Mouse (Mus musculus): Measurements from ENCODE around the gene Eppin.
A peak's percentile ranks its signal among the peaks of the same experiment; 100 is the strongest.

Gene Eppin

GRCm38 (mm10) chr2:164560106-164560505, 33.3 kb downstream of the Eppin start:
- DNase-seq (ENCODE audit: low read depth, low spot score), result no peak

- peak; percentile 41 for DNase-seq (ENCODE audit: low read depth, low spot score)
Measured at GRCm38 (mm10) chr2:164558991-164559645, 34.3 kb downstream of the Eppin start.

- DNase-seq (ENCODE audit: low read depth, low spot score), result no peak
Measured at GRCm38 (mm10) chr2:164558426-164558825, 35.0 kb downstream of the Eppin start.

GRCm38 (mm10) chr2:164551502-164551901, 41.9 kb downstream of the Eppin start:
- no peak for DNase-seq (ENCODE audit: low read depth, low spot score)

DNA sequence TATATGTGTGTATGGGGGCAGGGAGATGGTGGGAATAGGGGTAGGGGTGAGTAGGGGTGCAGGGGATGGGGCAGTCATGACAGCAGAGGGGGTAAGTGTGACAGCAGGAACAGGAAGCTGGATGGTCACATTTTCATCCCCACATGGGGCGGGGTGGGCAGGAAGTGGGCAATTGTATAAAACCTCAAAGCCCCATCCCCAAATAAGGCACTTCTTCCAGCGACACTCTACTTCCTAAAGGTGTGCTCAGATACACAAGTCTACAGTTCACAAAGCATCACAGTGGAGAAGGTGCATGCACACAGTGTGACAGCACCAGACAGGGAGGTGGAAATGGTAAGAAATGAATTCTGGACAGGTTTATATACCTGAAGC, 42.5 kb downstream of the Eppin start:
- peak; percentile 32 for DNase-seq (ENCODE audit: low read depth, low spot score)

GRCm38 (mm10) chr2:164549963-164550894, 43.2 kb downstream of the Eppin start:
- no peak for DNase-seq (ENCODE audit: low read depth, low spot score)

DNA sequence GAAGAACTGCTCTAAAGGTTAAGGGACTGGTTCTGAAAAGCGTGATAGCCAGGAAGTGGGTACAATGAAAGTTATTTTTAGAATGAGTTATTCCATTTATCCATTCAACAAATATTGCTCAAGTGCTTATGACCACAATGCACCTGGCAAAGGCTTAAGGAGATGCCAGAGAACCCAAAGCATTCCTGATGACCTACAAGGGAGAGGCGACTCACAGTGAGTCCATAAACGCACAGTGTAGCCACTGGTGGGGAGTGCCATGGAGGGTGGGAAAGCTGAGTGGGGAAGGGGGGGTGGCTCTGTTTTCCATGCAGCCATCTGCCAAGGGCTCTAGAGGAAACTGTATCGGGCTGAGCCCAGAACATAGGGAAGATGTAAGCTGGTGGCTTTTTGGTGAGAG, 44.1 kb downstream of the Eppin start:
- DNase-seq (ENCODE audit: low read depth, low spot score), result no peak

- DNase-seq (ENCODE audit: low read depth, low spot score), result peak; percentile 64
Measured at GRCm38 (mm10) chr2:164544454-164545097, 48.8 kb downstream of the Eppin start.

DNA sequence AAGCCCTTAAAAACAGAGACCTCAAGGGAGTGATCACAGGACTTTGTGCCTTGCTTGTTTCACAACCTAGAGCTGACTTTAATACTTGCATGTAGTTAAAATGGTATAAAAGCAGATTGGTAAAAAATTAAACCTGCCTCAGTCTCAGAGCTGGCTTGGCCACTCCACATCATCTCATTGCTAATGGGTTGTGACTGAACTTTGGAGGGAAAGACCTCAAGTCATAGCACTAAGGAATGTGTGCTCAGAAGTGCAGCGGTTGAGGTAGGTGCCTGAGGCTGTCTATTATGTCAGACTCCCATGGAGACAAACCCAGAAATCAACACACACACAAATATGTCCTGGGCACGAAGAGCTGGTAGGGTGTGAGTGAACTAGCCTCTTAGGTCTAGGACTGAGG, 49.6 kb downstream of the Eppin start:
- DNase-seq (ENCODE audit: low read depth, low spot score), result no peak

- no peak for DNase-seq (ENCODE audit: low read depth, low spot score)
Measured at GRCm38 (mm10) chr2:164542598-164542997, 50.8 kb downstream of the Eppin start.

DNA sequence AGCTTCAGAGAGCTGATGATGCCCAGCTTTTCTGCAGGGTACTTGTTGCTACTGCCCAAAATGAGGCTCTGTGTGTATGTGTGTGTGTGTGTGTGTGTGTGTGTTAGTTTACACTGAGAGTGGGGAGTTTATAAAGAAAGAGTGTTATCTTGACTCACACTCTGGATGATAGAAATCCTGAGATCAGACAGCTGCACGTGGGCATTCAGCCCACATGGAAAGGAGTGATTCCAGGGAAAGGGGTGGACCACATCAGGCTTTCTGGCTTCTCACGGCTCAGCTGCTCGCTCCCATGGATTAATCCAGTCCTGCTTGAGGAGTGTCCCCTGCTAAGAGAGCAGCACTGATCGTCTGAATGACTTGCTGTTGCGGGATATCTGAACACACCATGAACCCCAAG, 51.3 kb downstream of the Eppin start:
- no peak for DNase-seq (ENCODE audit: low read depth, low spot score)

DNA sequence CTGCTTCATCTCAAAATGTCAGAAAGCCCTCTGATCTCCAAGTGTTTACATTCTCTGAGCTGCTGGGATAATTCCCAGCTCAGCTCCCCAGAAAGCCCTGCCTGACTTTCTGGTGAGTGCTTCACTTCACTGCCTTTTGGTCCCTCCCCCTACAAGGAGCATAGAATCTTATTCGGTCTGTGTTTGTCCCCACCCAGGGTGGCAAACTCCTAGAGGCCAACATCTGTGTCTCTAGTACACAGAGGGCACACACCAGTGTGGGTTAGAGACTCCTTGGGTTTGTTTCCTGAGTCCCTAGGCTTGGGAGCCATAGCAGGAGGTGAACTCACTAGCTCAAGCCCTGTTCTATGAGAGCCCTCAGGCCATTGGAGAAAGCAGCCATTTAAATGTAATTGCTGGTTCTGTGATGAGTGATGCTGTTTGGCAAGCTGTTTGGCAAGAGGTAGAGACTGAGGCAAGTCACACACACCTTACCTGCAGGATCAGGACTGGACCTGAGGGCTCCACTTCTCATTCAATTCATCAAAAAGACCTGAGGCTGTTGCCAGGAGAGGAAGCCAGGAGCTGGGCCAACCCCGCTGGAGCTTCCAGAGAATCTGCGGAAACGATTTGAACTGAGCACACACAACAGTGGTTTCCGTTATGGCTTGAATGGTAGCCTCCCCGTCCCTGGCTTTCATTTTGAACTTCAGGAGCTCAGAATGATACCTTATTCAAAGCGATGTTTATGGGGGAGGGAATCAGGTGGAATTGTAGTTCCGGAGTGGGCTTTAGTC, 52.6 kb downstream of the Eppin start:
- no peak for DNase-seq (ENCODE audit: low read depth, low spot score)
